In genomic region chr4:114947395-114947794, GRCm38 (mm10) we compare ENCODE assay signal across 9 mouse cellular contexts. TPM values are rescaled to one million over a fixed set of nuclear protein-coding genes. Genes with fewer than 3 reads are reported as not detected.
DNase-seq lines count a peak whose midpoint lies in the region; ATAC-seq and TF ChIP-seq lines count a peak whose summit lies in the region.
"Had no signal": no experiment of that assay in that cellular context is flagged by ENCODE, and none has a peak within 500 bp of the region (broad histone marks: within the 10 kb centered on the region; RNA-seq: fewer than 3 reads in every experiment).

No protein-coding gene starts in this region.

- 33% methylated on average over 6 of the region's 6 CpGs for WGBS in forebrain, embryonic 13.5 days
- 28% methylated on average over 6 of the region's 6 CpGs for WGBS in hindbrain, embryonic 11.5 days

- ATAC-seq in cerebellum, adult (ENCODE audit: insufficient number of reproducible peaks, low FRiP score, low TSS enrichment), result peak; percentile 79
- ATAC-seq in forebrain, embryonic 13.5 days, result peak; percentile 88
- peak; percentile 70 for ATAC-seq in hindbrain, embryonic 11.5 days (ENCODE audit: low FRiP score)

- H3K27me3 ChIP-seq in forebrain, embryonic 13.5 days, result peaks cover 37% of the 10 kb centered on the region
- H3K27me3 ChIP-seq in hindbrain, embryonic 11.5 days (ENCODE audit: control insufficient read depth, insufficient read depth, low read length), result peaks cover 6% of the 10 kb centered on the region; the same call in 1 of the 2 replicates

- no peaks in the 10 kb centered on the region for H3K4me1 ChIP-seq in ES-E14 (ENCODE audit: control insufficient read depth in 2 of 2, insufficient read depth in 2 of 2, low read length in 2 of 2, poor library complexity in 1 of 2)
- H3K4me1 ChIP-seq in forebrain, embryonic 13.5 days, result peaks cover 8% of the 10 kb centered on the region
- no peaks in the 10 kb centered on the region for H3K4me1 ChIP-seq in hindbrain, embryonic 11.5 days (replicated peaks; ENCODE audit: control insufficient read depth, insufficient read depth, low read length)
- H3K4me1 ChIP-seq: heart, embryonic 15.5 days had no signal

- no peak overlapping the region for H3K4me3 ChIP-seq in ES-E14 (ENCODE audit: insufficient read depth in 1 of 2, low read depth in 1 of 2, low read length in 2 of 2, poor library complexity in 1 of 2, severe bottlenecking in 1 of 2)
- no peak overlapping the region for H3K4me3 ChIP-seq in forebrain, embryonic 13.5 days
- H3K4me3 ChIP-seq in hindbrain, embryonic 11.5 days (ENCODE audit: low read depth, low read length), result no peak overlapping the region
- H3K4me3 ChIP-seq: heart, embryonic 15.5 days had no signal

- DNase-seq in ES-E14 (ENCODE audit: low read depth, low spot score), result peak; percentile 42
- DNase-seq in hindbrain, embryonic 11.5 days (ENCODE audit: low spot score), result peak; percentile 87
- peak; percentile 63 for DNase-seq in layer of hippocampus, adult 9-11 months
- peak; percentile 86 for DNase-seq in lung, postnatal 14 days
- peak; percentile 26 for DNase-seq in retina, adult 2 months (ENCODE audit: low read depth, low spot score)
- DNase-seq in thymus, postnatal 14 days, result peak; percentile 62

- H3K9me3 ChIP-seq in ES-E14 (ENCODE audit: control insufficient read depth, insufficient read depth, low read depth, low read length), result no peaks in the 10 kb centered on the region
- H3K9me3 ChIP-seq in forebrain, embryonic 13.5 days (replicated peaks), result no peaks in the 10 kb centered on the region
- no peaks in the 10 kb centered on the region for H3K9me3 ChIP-seq in hindbrain, embryonic 11.5 days (ENCODE audit: control insufficient read depth, low read length)
- H3K9me3 ChIP-seq: heart, embryonic 15.5 days had no signal

- no peak overlapping the region for H3K27ac ChIP-seq in ES-E14 (ENCODE audit: insufficient read depth, low read depth, low read length, poor library complexity, severe bottlenecking)
- H3K27ac ChIP-seq in forebrain, embryonic 13.5 days, result no peak overlapping the region
- H3K27ac ChIP-seq in hindbrain, embryonic 11.5 days (ENCODE audit: low read depth, low read length), result no peak overlapping the region
- H3K27ac ChIP-seq: heart, embryonic 15.5 days had no signal

- in situ Hi-C loops in ES-E14 (cut with MboI; ENCODE audit: low sequenced_read_pairs in 2 of 2, unreplicated experiment in 2 of 2), result no loop called here

- H3K9ac ChIP-seq in ES-E14 (ENCODE audit: insufficient read depth, low read depth, low read length, poor library complexity, severe bottlenecking), result no peak overlapping the region
- H3K9ac ChIP-seq in forebrain, embryonic 13.5 days, result no peak overlapping the region
- H3K9ac ChIP-seq in hindbrain, embryonic 11.5 days (ENCODE audit: low read depth, low read length), result no peak overlapping the region
- H3K9ac ChIP-seq: heart, embryonic 15.5 days had no signal

- no peak overlapping the region for H3K4me2 ChIP-seq in forebrain, embryonic 13.5 days
- no peak overlapping the region for H3K4me2 ChIP-seq in hindbrain, embryonic 11.5 days (replicated peaks; ENCODE audit: low read depth, low read length)
- H3K4me2 ChIP-seq: heart, embryonic 15.5 days had no signal

- H3K36me3 ChIP-seq in ES-E14 (ENCODE audit: control insufficient read depth, insufficient read depth, low read length, poor library complexity, severe bottlenecking), result no peaks in the 10 kb centered on the region
- no peaks in the 10 kb centered on the region for H3K36me3 ChIP-seq in forebrain, embryonic 13.5 days (ENCODE audit: poor library complexity, severe bottlenecking)
- H3K36me3 ChIP-seq in hindbrain, embryonic 11.5 days (ENCODE audit: control insufficient read depth, insufficient read depth, low read length), result no peaks in the 10 kb centered on the region
- H3K36me3 ChIP-seq: heart, embryonic 15.5 days had no signal

TF ChIP-seq in ES-E14, 5 proteins besides CTCF, POLR2A, EP300 and RAD21:
- TF ChIP-seq ZNF384 (IDR thresholded peaks at IDR 0.05; ENCODE audit: low read depth, low read length) (no peak), ZC3H11A (IDR thresholded peaks at IDR 0.05; ENCODE audit: borderline replicate concordance, low read depth, low read length) (peak; percentile 70)

RNA-seq across cellular contexts. Expression of gene Foxe3, which starts 21.6 kb away (rescaled TPM):
- not detected in 2 replicates for total RNA-seq in ES-E14 (2012; rRNA removed)
- polyA plus RNA-seq in forebrain, embryonic 13.5 days (2015; fragmentation: Nextera tagmentation; extraction: Ambion mirVana), result not detected in 2 replicates
- polyA plus RNA-seq in hindbrain, embryonic 11.5 days (2014; fragmentation: Nextera tagmentation; extraction: Ambion mirVana), result not detected in 2 replicates
- polyA plus RNA-seq: heart, embryonic 15.5 days had no signal

RNA-seq across cellular contexts. Expression of gene Foxd2, which starts 38.7 kb away (rescaled TPM):
- total RNA-seq in ES-E14 (2012; rRNA removed), result 0.09 TPM in 1 of 2 replicates, not detected in the other
- 0.22 and 0.30 TPM in 2 replicates for polyA plus RNA-seq in forebrain, embryonic 13.5 days (2015; fragmentation: Nextera tagmentation; extraction: Ambion mirVana)
- 0.74 and 0.93 TPM in 2 replicates for polyA plus RNA-seq in hindbrain, embryonic 11.5 days (2014; fragmentation: Nextera tagmentation; extraction: Ambion mirVana)
- polyA plus RNA-seq: heart, embryonic 15.5 days had no signal

RNA-seq across cellular contexts. Expression of gene Cmpk1, which starts 39.6 kb away (rescaled TPM):
- total RNA-seq in ES-E14 (2012; rRNA removed), result 14.2 and 24.5 TPM in 2 replicates
- 119 and 133 TPM in 2 replicates for polyA plus RNA-seq in forebrain, embryonic 13.5 days (2015; fragmentation: Nextera tagmentation; extraction: Ambion mirVana)
- 134 and 150 TPM in 2 replicates for polyA plus RNA-seq in hindbrain, embryonic 11.5 days (2014; fragmentation: Nextera tagmentation; extraction: Ambion mirVana)

RNA-seq across cellular contexts. Expression of gene Stil, which starts 52.6 kb away (rescaled TPM):
- 7.3 and 7.4 TPM in 2 replicates for total RNA-seq in ES-E14 (2012; rRNA removed)
- polyA plus RNA-seq in forebrain, embryonic 13.5 days (2015; fragmentation: Nextera tagmentation; extraction: Ambion mirVana), result 12.6 and 12.8 TPM in 2 replicates
- polyA plus RNA-seq in hindbrain, embryonic 11.5 days (2014; fragmentation: Nextera tagmentation; extraction: Ambion mirVana), result 18.3 and 23.0 TPM in 2 replicates

Comparison
In these comparisons a context has a peak if more than half of its experiments do, and no peak if none do; other contexts are left out.
1. DNase-seq: peak in every context shown above with its lines; median percentile 87 in hindbrain, embryonic 11.5 days; 86 in lung, postnatal 14 days; 63 in layer of hippocampus, adult 9-11 months; 62 in thymus, postnatal 14 days; 42 in ES-E14; 26 in retina, adult 2 months.